Mouse (Mus musculus) intestine, embryonic 16.5 days (tissue): ENCODE data around the gene Igsf8. TPM values are rescaled to one million over a fixed set of nuclear protein-coding genes. Genes with fewer than 3 reads are reported as not detected.

Source experiments
- ATAC-seq: fragments of 200-750 bp; cut with Nextera tagmentation; 2 replicates; pipeline ENCODE4 v1.8.0; 2017; ENCODE audit warnings: moderate TSS enrichment, moderate library complexity
- H3K27ac ChIP-seq: fragments of 300-500 bp; sonication (generic); 2 replicates; pipeline ENCODE4 v1.5.1; 2014; ENCODE audit warnings: mild to moderate bottlenecking, low read length
- H3K27me3 ChIP-seq: fragments of 300-500 bp; sonication (generic); replicated peaks from 2 replicates; pipeline ENCODE4 v1.6.1; 2014; ENCODE audit warnings: low read length, control low read depth, mixed read lengths; ENCODE audit not compliant: control insufficient read depth, insufficient read depth
- H3K36me3 ChIP-seq: fragments of 300-500 bp; sonication (generic); 2 replicates; pipeline ENCODE4 v1.6.1; 2014; ENCODE audit warnings: low read length, control low read depth; ENCODE audit not compliant: control insufficient read depth, insufficient read depth
- H3K4me1 ChIP-seq: fragments of 300-500 bp; sonication (generic); 2 replicates; pipeline ENCODE4 v1.6.1; 2014; ENCODE audit warnings: low read length, control low read depth, mixed read lengths; ENCODE audit not compliant: control insufficient read depth, insufficient read depth
- H3K4me2 ChIP-seq: fragments of 300-500 bp; sonication (generic); 2 replicates; pipeline ENCODE4 v1.6.1; 2014; ENCODE audit warnings: low read depth, low read length, control low read depth
- H3K4me3 ChIP-seq: fragments of 300-500 bp; sonication (generic); 2 replicates; pipeline ENCODE4 v1.5.1; 2014; ENCODE audit warnings: mild to moderate bottlenecking, low read length
- H3K9ac ChIP-seq: fragments of 300-500 bp; sonication (generic); 2 replicates; pipeline ENCODE4 v1.6.1; 2014; ENCODE audit warnings: low read depth, low read length
- H3K9me3 ChIP-seq: fragments of 300-500 bp; sonication (generic); 2 replicates; pipeline ENCODE4 v1.6.1; 2016; ENCODE audit warnings: low read length, control low read depth; ENCODE audit not compliant: control insufficient read depth
- WGBS: fragments of 180-500 bp; shearing (Covaris S2); extraction: QIAGEN DNeasy Blood & Tissue Kit; methylation state at CpG from one replicate; pipeline ENCODE4 v1.1.7; 2014; 5-methylcytosine and 5-hydroxymethylcytosine counted together
- polyA plus RNA-seq: library from polyadenylated mRNA; unstranded; fragments of >200 nt; fragmentation: Nextera tagmentation; extraction: Ambion mirVana; gene quantifications from 2 replicates; pipeline ENCODE4 v1.2.1, GENCODE M21; 2015

Igsf8 gene
- polyA plus RNA-seq, 1 experiment from 2014 or later = 45.2 TPM

DNA sequence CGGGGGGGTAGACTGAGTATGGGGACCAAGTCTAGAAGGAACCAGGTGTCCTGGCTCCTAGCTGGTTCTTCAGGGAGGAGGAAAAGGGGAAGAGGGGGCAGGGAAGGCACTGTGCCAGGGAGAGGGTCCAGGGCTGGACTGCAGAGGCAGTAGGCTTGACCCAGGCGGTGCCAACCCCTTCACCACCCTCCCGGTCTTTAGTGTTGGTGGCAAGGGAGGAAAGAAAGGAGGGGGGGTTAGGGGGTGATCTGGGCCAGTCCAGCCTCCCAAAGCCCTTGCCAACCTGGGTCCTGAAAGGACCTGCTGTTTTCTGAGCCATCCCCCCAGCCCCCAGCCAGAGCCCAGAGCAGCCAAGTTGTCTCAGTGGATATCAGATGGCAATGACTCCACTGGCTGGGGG lies 81.3 kb downstream of the Igsf8 start:
- Histone ChIP-seq H3K4me2 (no peak overlapping the region), H3K4me1 (peaks cover 11% of the 10 kb centered on the region), H3K9ac (no peak overlapping the region), H3K27ac (no peak overlapping the region), H3K36me3 (no peaks in the 10 kb centered on the region), H3K27me3 (peaks cover 36% of the 10 kb centered on the region), H3K9me3 (no peaks in the 10 kb centered on the region), H3K4me3 (no peak overlapping the region)
- 79% methylated on average over 3 of the region's 3 CpGs for WGBS
- ATAC-seq = no peak

DNA sequence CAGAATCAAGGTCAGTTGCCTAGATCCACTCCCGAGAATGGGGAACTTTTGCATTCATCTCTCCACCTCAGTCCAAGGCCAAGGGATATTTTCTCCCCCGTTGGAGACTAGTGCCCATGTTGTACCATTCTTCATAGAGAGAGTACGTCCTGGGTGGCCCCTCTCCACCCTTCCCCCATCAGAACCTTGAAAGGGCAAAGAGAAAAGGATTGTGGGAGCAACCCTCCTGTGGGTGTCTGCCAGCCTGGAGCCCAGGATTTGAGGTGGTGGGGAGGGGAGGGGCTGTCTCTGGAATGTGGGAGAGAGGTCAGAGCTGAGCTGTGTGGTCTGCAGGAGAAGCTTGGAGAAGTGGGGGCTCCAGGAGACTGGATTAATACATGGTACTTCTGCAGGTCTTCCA lies 82.5 kb downstream of the Igsf8 start:
- Histone ChIP-seq H3K9ac (no peak overlapping the region), H3K9me3 (no peaks in the 10 kb centered on the region), H3K36me3 (no peaks in the 10 kb centered on the region), H3K4me1 (peaks cover 11% of the 10 kb centered on the region), H3K27ac (no peak overlapping the region), H3K4me2 (no peak overlapping the region), H3K27me3 (peaks cover 29% of the 10 kb centered on the region), H3K4me3 (no peak overlapping the region)
- WGBS = 50% methylated on average over 3 of the region's 3 CpGs
- no peak for ATAC-seq

DNA sequence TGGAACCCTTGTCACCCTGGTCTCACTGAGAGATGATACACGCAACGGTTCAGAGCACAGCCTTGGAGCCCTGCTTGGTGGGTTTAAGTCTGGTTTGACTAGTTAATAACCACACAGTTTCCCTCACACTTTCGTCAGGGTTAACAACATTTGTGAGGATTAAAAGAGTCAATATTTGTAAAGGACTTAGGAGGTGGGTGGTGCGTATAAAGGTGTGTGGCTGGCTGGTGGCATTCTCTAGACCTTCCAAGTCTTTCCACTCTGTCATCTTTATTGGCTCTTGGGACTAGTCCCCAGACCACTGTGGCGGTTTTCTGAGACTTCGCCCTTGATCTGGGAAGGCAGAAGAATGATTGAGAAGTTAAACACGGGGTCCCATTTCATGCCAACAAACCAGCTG lies 83.4 kb downstream of the Igsf8 start:
- Histone ChIP-seq H3K4me3 (no peak overlapping the region), H3K27ac (no peak overlapping the region), H3K9ac (no peak overlapping the region), H3K36me3 (no peaks in the 10 kb centered on the region), H3K9me3 (no peaks in the 10 kb centered on the region), H3K4me2 (no peak overlapping the region), H3K27me3 (peaks cover 29% of the 10 kb centered on the region), H3K4me1 (peaks cover 11% of the 10 kb centered on the region)
- no peak for ATAC-seq
- 49% methylated on average over 7 of the region's 7 CpGs for WGBS

DNA sequence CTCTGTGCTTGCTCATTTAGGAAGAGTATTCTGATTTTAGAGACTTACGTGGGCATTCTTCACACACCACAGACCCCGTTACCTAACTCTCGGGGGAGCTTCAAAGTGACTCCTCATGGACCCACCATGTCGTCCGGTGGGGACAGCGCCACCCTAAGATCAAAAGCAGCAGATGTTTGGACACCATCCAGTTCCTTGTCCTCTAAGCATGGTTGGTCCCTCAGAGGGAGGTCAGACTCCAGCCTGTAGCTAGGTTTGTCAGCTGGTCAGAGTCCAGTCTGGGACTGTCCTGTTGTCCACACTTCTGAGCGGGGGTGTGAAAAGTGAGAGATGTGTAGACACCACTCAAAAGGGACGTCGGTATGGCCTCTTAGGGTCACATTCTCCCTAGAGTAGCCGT lies 85.3 kb downstream of the Igsf8 start:
- Histone ChIP-seq H3K9ac (no peak overlapping the region), H3K4me2 (no peak overlapping the region), H3K27me3 (peaks cover 22% of the 10 kb centered on the region), H3K36me3 (no peaks in the 10 kb centered on the region), H3K4me3 (no peak overlapping the region), H3K9me3 (no peaks in the 10 kb centered on the region), H3K4me1 (no peaks in the 10 kb centered on the region), H3K27ac (no peak overlapping the region)
- WGBS = 85% methylated on average over 10 of the region's 10 CpGs
- ATAC-seq = no peak

DNA sequence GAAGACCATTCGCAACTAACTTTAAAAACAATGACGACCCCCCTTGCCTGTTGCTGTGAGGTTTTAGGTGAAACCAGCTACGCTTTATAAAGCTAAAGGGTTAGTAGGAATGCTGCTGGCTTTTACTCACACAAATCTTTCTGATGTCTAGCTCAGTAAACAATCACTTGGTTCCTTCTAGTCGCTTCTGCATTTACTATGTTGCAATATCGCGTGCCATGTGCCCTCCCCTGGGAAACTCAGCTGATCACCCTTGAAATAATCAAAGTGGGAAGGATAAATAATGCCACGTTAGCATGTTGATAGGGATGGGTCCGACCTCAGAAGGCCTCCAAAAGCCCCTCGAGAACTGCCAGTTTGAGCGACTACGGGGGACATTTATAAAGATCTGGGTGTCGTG lies 85.9 kb downstream of the Igsf8 start:
- ATAC-seq = no peak
- Histone ChIP-seq H3K36me3 (no peaks in the 10 kb centered on the region), H3K27me3 (peaks cover 16% of the 10 kb centered on the region; the same call in 1 of the 2 replicates), H3K27ac (no peak overlapping the region), H3K4me3 (no peak overlapping the region), H3K4me1 (no peaks in the 10 kb centered on the region), H3K4me2 (no peak overlapping the region), H3K9me3 (no peaks in the 10 kb centered on the region), H3K9ac (no peak overlapping the region)
- WGBS = 85% methylated on average over 12 of the region's 12 CpGs

DNA sequence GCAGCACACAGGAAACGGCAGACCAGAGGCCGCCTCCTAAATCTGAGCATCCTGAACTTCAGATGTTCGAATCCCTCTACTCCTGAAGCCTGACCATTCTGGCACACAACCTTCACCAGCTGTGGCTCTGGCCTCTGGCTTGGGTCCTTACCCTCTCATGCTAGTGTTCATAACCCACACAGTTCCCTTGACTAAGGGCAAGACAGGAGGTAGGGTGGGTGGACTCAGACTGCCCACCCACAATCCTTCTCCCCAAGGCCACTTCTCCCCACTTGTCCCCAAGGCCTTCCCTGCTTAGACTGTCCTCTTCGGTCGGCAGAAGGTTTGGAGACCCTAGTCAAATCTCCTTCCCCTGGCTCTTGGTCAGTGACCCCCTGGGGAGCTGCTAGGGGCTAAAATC lies 88.1 kb downstream of the Igsf8 start:
- no peak for ATAC-seq
- no peaks in the 10 kb centered on the region for H3K4me1 ChIP-seq
- no peak overlapping the region for H3K9ac ChIP-seq
- H3K27me3 ChIP-seq = peaks cover 9% of the 10 kb centered on the region; the same call in 1 of the 2 replicates
- no peak overlapping the region for H3K4me2 ChIP-seq
- H3K27ac ChIP-seq = no peak overlapping the region
- H3K4me3 ChIP-seq = no peak overlapping the region
- WGBS = 70% methylated on average over 5 of the region's 5 CpGs
- H3K9me3 ChIP-seq = no peaks in the 10 kb centered on the region
- H3K36me3 ChIP-seq = no peaks in the 10 kb centered on the region

DNA sequence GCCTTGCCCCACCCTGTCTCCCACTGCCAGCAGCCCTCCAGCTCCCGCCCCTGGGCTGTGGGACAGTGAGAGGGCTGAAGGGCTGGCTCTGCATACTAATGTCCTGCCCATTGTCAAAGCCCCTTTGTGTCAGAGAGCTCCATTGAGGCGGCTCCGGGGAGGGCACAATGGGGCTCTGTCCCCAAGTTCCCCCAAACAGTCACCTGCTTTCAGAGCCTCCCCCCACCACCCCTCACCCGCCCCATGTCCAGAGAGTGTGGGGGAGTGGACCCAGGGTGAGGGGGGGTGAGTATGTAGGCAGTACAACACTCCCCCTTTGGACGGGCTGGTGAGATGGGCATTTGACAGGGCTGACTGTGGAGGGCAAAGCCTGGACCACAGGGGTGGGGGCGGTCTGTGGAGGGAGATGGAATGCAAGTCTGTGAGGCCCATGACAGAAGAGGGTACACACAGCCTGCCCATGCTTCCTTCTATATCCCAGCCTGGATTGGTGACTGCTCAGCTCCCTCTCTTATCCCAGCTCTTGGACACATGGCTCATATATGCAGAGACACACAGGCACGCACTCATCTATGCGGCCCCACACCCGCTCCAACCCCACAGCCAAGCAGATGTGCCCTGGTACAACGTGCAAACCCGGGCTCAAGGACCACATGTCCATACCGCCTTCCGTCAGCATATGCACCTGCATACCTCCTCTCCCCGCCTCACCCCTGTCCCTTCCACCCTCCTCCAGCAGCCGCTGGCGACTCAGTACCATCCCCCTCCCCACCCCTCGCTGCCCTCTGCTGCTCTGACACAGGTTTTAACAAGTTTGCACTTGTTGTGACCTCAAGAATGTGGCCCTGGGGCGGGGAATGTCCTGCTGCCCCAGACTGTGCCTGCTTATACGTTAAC lies 88.7 kb downstream of the Igsf8 start:
- H3K4me2 ChIP-seq = no peak overlapping the region
- H3K4me3 ChIP-seq = no peak overlapping the region
- no peaks in the 10 kb centered on the region for H3K4me1 ChIP-seq
- H3K9ac ChIP-seq = no peak overlapping the region
- WGBS = 22% methylated on average over 19 of the region's 19 CpGs
- peaks cover 9% of the 10 kb centered on the region; the same call in 1 of the 2 replicates for H3K27me3 ChIP-seq
- no peak overlapping the region for H3K27ac ChIP-seq
- H3K9me3 ChIP-seq = no peaks in the 10 kb centered on the region
- H3K36me3 ChIP-seq = no peaks in the 10 kb centered on the region
- ATAC-seq = peak; percentile 69

DNA sequence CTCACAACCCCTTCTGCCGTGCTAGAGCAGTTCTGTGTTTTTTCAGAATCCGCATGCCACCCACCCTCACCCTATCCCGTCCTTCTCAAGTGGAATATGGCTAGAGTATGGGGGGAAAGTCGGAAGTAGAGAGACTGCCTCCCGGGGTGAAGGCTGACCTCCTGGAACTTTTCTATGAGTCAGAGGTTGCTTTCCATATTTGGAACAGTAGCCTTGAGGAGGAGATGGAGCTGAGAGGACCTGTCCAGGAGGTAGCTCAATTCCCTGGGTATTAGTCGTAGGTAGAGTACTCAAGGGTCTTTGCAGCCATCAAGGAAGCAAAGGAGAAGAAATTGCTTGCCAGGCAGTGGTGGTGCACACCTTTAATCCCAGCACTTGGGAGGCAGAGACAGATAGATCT lies 90.6 kb downstream of the Igsf8 start:
- 69% methylated on average over 6 of the region's 6 CpGs for WGBS
- Histone ChIP-seq H3K4me3 (no peak overlapping the region), H3K4me2 (no peak overlapping the region), H3K27me3 (peaks cover 10% of the 10 kb centered on the region; the same call in 1 of the 2 replicates), H3K36me3 (no peaks in the 10 kb centered on the region), H3K4me1 (no peaks in the 10 kb centered on the region), H3K9ac (no peak overlapping the region), H3K27ac (no peak overlapping the region), H3K9me3 (no peaks in the 10 kb centered on the region)
- ATAC-seq = no peak

DNA sequence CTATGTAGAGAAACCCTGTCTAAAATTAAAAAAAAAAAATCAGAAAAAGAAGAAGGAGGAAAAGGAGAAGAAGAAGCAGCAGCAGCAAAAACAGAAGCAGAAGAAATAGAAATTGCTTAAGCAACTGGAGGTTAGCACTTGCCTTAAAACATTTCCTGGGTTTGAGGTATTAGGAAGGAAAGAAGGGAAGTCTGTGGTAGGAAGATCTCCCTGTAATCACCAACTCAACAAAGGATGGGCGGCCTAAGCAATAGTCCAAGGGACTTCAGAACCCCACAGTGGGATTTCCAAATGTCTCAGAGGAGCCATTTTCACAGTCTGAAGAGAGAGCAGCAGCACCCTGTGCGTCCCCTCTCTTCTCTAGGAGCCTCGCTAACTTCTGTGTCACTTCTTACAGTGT lies 91.0 kb downstream of the Igsf8 start:
- Histone ChIP-seq H3K4me3 (no peak overlapping the region), H3K27ac (no peak overlapping the region), H3K9me3 (no peaks in the 10 kb centered on the region), H3K4me2 (no peak overlapping the region), H3K4me1 (no peaks in the 10 kb centered on the region), H3K9ac (no peak overlapping the region), H3K36me3 (no peaks in the 10 kb centered on the region), H3K27me3 (peaks cover 11% of the 10 kb centered on the region; the same call in 1 of the 2 replicates)
- ATAC-seq = no peak
- 75% methylated on average over 3 of the region's 3 CpGs for WGBS
